Mouse (Mus musculus): Measurements from ENCODE around the gene Dazl.

DNA sequence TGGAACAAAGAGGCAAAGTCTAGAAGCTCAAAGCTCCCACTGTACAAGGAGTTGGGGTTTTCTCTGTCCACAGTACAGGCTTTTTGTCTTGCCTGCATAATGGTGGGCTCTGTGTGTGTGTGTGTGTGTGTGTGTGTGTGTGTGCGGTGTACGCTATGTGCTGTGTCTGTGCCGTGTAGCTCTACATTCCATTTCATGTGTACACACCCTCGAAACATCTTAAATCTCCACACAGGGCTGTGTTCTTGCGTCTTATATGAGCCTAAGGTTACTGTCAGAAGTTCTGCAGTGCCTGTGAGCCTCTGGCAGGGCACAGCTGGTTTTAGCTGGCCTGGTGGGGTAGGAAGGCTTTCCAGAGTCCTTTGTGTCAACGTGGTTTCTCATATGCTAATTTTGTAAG is 46.8 kb downstream of the Dazl start:
- no peak for TF ChIP-seq FOSL1 (IDR thresholded peaks at IDR 0.05; ENCODE audit: insufficient read depth, low read length, poor library complexity, severe bottlenecking)
- TF ChIP-seq CTCF (IDR thresholded peaks at IDR 0.05; ENCODE audit: control insufficient read depth, insufficient read depth, insufficient read length): no peak
- no peak for TF ChIP-seq MYOD1 (IDR thresholded peaks at IDR 0.05; ENCODE audit: control insufficient read depth, insufficient read length, low read depth)
